Mouse (Mus musculus) limb, embryonic 14.5 days (tissue): ENCODE results near the gene Npl. TPM values are rescaled to one million over a fixed set of nuclear protein-coding genes. Genes with fewer than 3 reads are reported as not detected.

Experiments used
- ATAC-seq: fragments of 200-750 bp; cut with Nextera tagmentation; 2 replicates; pipeline ENCODE4 v1.8.0; 2017; ENCODE audit warnings: low read depth, moderate number of reproducible peaks, moderate TSS enrichment; ENCODE audit not compliant: low FRiP score
- DNase-seq: peaks from one replicate; pipeline ENCODE4 v3.0.0-alpha.2; 2015; ENCODE audit warnings: low spot score
- H3K27ac ChIP-seq: fragments of 300-500 bp; sonication (generic); replicated peaks from 2 replicates; pipeline ENCODE4 v1.5.1; 2014; ENCODE audit warnings: low read depth, mild to moderate bottlenecking, low read length, moderate library complexity, mixed read lengths
- H3K27me3 ChIP-seq: fragments of 300-500 bp; sonication (generic); 2 replicates; pipeline ENCODE4 v1.6.1; 2014; ENCODE audit warnings: low read length, mixed read lengths; ENCODE audit not compliant: control insufficient read depth, insufficient read depth
- H3K36me3 ChIP-seq: fragments of 300-500 bp; sonication (generic); 2 replicates; pipeline ENCODE4 v1.6.1; 2014; ENCODE audit warnings: mild to moderate bottlenecking, low read length, moderate library complexity, mixed read lengths; ENCODE audit not compliant: control insufficient read depth, insufficient read depth
- H3K4me1 ChIP-seq: fragments of 300-500 bp; sonication (generic); 2 replicates; pipeline ENCODE4 v1.6.1; 2014; ENCODE audit warnings: antibody characterized with exemption, low read length, mixed read lengths; ENCODE audit not compliant: control insufficient read depth, insufficient read depth
- H3K4me2 ChIP-seq: fragments of 300-500 bp; sonication (generic); replicated peaks from 2 replicates; pipeline ENCODE4 v1.6.1; 2014; ENCODE audit warnings: low read depth, mild to moderate bottlenecking, low read length, moderate library complexity; ENCODE audit not compliant: severe bottlenecking
- H3K4me3 ChIP-seq: fragments of 300-500 bp; sonication (generic); replicated peaks from 2 replicates; pipeline ENCODE4 v1.5.1; 2014; ENCODE audit warnings: low read length
- H3K9ac ChIP-seq: fragments of 300-500 bp; sonication (generic); 2 replicates; pipeline ENCODE4 v1.6.1; 2014; ENCODE audit warnings: mild to moderate bottlenecking, low read depth, low read length, moderate library complexity; ENCODE audit not compliant: severe bottlenecking
- H3K9me3 ChIP-seq: fragments of 300-500 bp; sonication (generic); 2 replicates; pipeline ENCODE4 v1.6.1; 2016; ENCODE audit warnings: low read length; ENCODE audit not compliant: control insufficient read depth
- POLR2A ChIP-seq: fragments of 200-500 bp; IDR thresholded peaks from 2 replicates; pipeline ENCODE4 v1.8.0; 2012; ENCODE audit warnings: inconsistent platforms, mild to moderate bottlenecking, moderate library complexity, borderline replicate concordance; ENCODE audit not compliant: insufficient read depth, insufficient read length; ENCODE audit errors: extremely low read depth
- WGBS: fragments of 180-500 bp; shearing (Covaris S2); extraction: QIAGEN DNeasy Blood & Tissue Kit; methylation state at CpG from one replicate; pipeline ENCODE4 v1.1.7; 2014; 5-methylcytosine and 5-hydroxymethylcytosine counted together
- polyA plus RNA-seq, 2 experiments: library from polyadenylated mRNA; depleted of rRNA in 1 of 2; stranded (reverse) in 1 of 2; unstranded in 1 of 2; fragments of >200 nt; fragmentation: Nextera tagmentation in 1 of 2; extraction: Ambion mirVana in 1 of 2; gene quantifications; 2 replicates each; pipeline versions ENCODE4 v1.2.1 to v1.2.3; 2012 to 2014

Npl gene
- polyA plus RNA-seq, 2 experiments, result 7.1 to 12.9 TPM

DNA sequence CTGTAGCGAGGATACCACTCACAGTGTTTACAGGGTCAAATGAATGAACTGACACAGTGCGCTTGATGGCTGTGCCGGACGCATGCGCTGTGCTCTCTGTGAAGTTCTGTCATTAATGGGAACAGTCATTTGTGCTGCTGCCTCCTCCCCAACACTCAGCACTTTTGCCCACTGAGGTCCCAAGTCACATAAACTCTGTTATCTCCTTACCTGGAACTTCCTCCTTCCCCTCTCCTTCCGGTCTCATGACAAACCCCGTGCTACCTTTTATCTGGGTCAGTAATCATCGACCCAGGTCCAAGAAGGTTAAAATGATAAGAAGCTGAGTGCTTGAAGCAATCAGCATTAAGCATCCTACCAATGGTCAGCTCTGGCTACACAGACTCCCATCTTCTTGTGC lies 2.3 kb downstream of the Npl start:
- Histone ChIP-seq H3K4me1 (no peaks in the 10 kb centered on the region), H3K4me2 (no peak overlapping the region), H3K36me3 (no peaks in the 10 kb centered on the region), H3K9ac (no peak overlapping the region), H3K27me3 (no peaks in the 10 kb centered on the region), H3K9me3 (no peaks in the 10 kb centered on the region), H3K4me3 (no peak overlapping the region), H3K27ac (no peak overlapping the region)
- DNase-seq, result no peak
- no peak for ATAC-seq
- no peak for TF ChIP-seq POLR2A
- 80% methylated on average over 8 of the region's 8 CpGs for WGBS

GRCm38 (mm10) chr1:153545196-153545595 lies 4.6 kb downstream of the Npl start:
- no peaks in the 10 kb centered on the region for H3K9me3 ChIP-seq
- no peak overlapping the region for H3K4me3 ChIP-seq
- no peaks in the 10 kb centered on the region for H3K27me3 ChIP-seq
- no peak overlapping the region for H3K27ac ChIP-seq
- H3K4me2 ChIP-seq, result no peak overlapping the region
- no peaks in the 10 kb centered on the region for H3K4me1 ChIP-seq
- ATAC-seq (no peak), DNase-seq (no peak)
- TF ChIP-seq POLR2A, result no peak
- no peaks in the 10 kb centered on the region for H3K36me3 ChIP-seq
- 85% methylated on average over 2 of the region's 2 CpGs for WGBS
- H3K9ac ChIP-seq, result no peak overlapping the region

DNA sequence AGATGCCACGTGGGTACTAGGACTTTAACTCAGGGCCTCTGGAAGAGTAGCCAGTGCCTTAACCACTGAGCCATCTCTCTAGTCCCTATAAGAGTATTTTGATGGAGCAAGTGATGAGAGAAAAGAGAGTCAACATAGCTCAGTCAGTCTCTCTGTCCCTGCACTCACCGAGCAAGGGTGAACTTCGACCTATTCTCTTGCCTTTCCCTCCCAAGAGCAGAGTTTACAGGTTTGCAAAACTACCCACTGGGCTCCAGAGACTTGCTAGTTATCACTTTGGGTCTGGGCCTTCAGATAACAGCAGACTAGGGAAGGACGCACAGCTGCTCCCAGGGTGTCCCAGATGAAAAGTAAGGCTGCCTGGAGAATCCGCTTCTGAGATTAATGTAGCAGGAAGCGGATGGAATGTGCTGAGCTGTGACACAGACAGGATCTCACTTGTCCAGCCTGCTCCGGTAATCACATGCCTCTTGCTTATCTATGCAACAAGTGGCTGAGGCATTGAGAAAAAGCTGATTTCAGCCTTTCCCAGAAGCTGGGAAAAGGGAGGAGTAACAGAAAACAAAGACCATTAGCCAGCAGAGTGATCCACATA lies 7.0 kb downstream of the Npl start:
- Histone ChIP-seq H3K9ac (no peak overlapping the region), H3K27ac (no peak overlapping the region), H3K36me3 (no peaks in the 10 kb centered on the region), H3K9me3 (no peaks in the 10 kb centered on the region), H3K4me3 (no peak overlapping the region), H3K4me2 (no peak overlapping the region), H3K4me1 (no peaks in the 10 kb centered on the region), H3K27me3 (no peaks in the 10 kb centered on the region)
- DNase-seq, result no peak
- ATAC-seq, result 0 out of 2 replicates have a peak, but pooled peaks have one; percentile 44
- TF ChIP-seq POLR2A, result no peak
- WGBS, result 54% methylated on average over 7 of the region's 7 CpGs

DNA sequence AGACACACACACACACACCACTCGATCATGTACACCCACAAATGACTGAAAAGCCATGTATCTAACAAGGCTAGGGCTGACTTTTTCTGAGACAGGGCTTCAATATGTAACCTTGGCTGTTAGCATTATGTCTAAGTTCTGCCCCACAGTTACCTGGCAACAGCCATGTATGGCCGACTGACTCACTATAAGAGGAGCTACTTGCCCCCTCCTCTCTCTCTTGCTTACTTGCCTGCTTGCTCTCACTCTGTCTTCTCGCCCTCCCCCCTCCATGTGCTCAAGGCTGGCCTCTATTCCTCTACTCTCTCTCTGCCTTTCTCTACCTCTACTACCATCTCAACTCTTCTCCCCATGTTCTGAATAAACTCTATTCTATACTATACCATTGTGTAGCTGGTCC lies 9.1 kb downstream of the Npl start:
- Histone ChIP-seq H3K36me3 (no peaks in the 10 kb centered on the region), H3K9me3 (no peaks in the 10 kb centered on the region), H3K27me3 (no peaks in the 10 kb centered on the region), H3K4me1 (no peaks in the 10 kb centered on the region), H3K4me2 (no peak overlapping the region), H3K27ac (no peak overlapping the region), H3K9ac (no peak overlapping the region), H3K4me3 (no peak overlapping the region)
- no peak for DNase-seq
- 88% methylated on average over 3 of the region's 3 CpGs for WGBS
- ATAC-seq, result no peak
- no peak for TF ChIP-seq POLR2A

GRCm38 (mm10) chr1:153539739-153540333 lies 10.0 kb downstream of the Npl start:
- H3K4me2 ChIP-seq, result no peak overlapping the region
- H3K36me3 ChIP-seq, result no peaks in the 10 kb centered on the region
- H3K4me3 ChIP-seq, result no peak overlapping the region
- 84% methylated on average over 9 of the region's 9 CpGs for WGBS
- H3K27ac ChIP-seq, result no peak overlapping the region
- H3K9ac ChIP-seq, result no peak overlapping the region
- DNase-seq (no peak), ATAC-seq (no peak)
- no peak for TF ChIP-seq POLR2A
- no peaks in the 10 kb centered on the region for H3K4me1 ChIP-seq
- H3K27me3 ChIP-seq, result no peaks in the 10 kb centered on the region
- no peaks in the 10 kb centered on the region for H3K9me3 ChIP-seq
